Mouse (Mus musculus) left cerebral cortex, adult 18-20 months (tissue): Measurements from ENCODE around the gene Tnfsfm13. TPM values are rescaled to one million over a fixed set of nuclear protein-coding genes. Genes with fewer than 3 reads are reported as not detected.

ENCODE experiments used
- DNase-seq, 2 experiments: peaks; one replicate each; pipeline ENCODE4 v3.0.0; 2021 to 2022; ENCODE audit warnings: low spot score in 2 of 2, mixed read lengths in 1 of 2
- microRNA-seq, 2 experiments: library from miRNA; unstranded; fragments of <30 nt; microRNA quantifications; one replicate each; pipeline ENCODE4 v1.2.0; 2021
- total RNA-seq, 2 experiments: library from RNA; stranded (reverse); gene quantifications; 2 replicates each; pipeline ENCODE4 v1.2.3; 2021

The Tnfsfm13 gene
- total RNA-seq, 2 experiments from 2014 or later, result 1.7 to 4.1 TPM

- DNase-seq, result peak in 1 of 2 experiments; percentile 44
These were observed 39.1 kb downstream of the Tnfsfm13 start for GRCm38 (mm10) chr11:69656617-69657461.

GRCm38 (mm10) chr11:69656065-69656455 is 39.8 kb downstream of the Tnfsfm13 start:
- DNase-seq, result no peak

- DNase-seq, result peak; percentile 67 to 76
These were observed 40.4 kb downstream of the Tnfsfm13 start, which contains the start of gene Sox15 for GRCm38 (mm10) chr11:69655264-69656064. TSS of gene Sox15 (plus strand) at chr11:69655314.

GRCm38 (mm10) chr11:69654760-69655159 is 41.1 kb downstream of the Tnfsfm13 start:
- DNase-seq, result no peak

- DNase-seq, result no peak
These were observed 42.5 kb downstream of the Tnfsfm13 start for GRCm38 (mm10) chr11:69653399-69653798.

GRCm38 (mm10) chr11:69645860-69646259 is 50.0 kb downstream of the Tnfsfm13 start:
- no peak for DNase-seq

GRCm38 (mm10) chr11:69635471-69635870 is 60.4 kb downstream of the Tnfsfm13 start:
- DNase-seq, result no peak

GRCm38 (mm10) chr11:69633128-69633866 is 62.6 kb downstream of the Tnfsfm13 start:
- DNase-seq, result no peak

Small RNA genes within 50 kb of the gene (microRNA-seq; reads per million reads assigned to microRNA genes)
- gene Mir1934 (6.1 to 10.4 reads per million in 2 experiments), gene Mir467f (0 reads per million in 2 experiments)

Other genes with a start within 250 kb of the Tnfsfm13 start
- 1 to 10 TPM; 2.2 to 3.7 TPM for gene Dnah2, start 147.0 kb downstream of the Tnfsfm13 start, total RNA-seq
- gene Efnb3, start 135.9 kb downstream of the Tnfsfm13 start, total RNA-seq, result 10 to 100 TPM; 51.9 to 65.6 TPM
- gene Wrap53, start 115.8 kb downstream of the Tnfsfm13 start, total RNA-seq, result 10 to 100 TPM in 1 of 2 experiments, 1 to 10 TPM in 1; 9.2 to 10.7 TPM
- gene Trp53, start 115.7 kb downstream of the Tnfsfm13 start, total RNA-seq, result 10 to 100 TPM; 22.9 to 25.9 TPM
- 100 to 1,000 TPM; 392 to 424 TPM for gene Atp1b2, start 90.2 kb downstream of the Tnfsfm13 start, total RNA-seq
- gene Shbg, start 78.2 kb downstream of the Tnfsfm13 start, total RNA-seq, result not detected
- gene Sat2, start 74.1 kb downstream of the Tnfsfm13 start, total RNA-seq, result 1 to 10 TPM; 8.5 to 9.5 TPM
- 100 to 1,000 TPM; 148 TPM for gene Fxr2, start 63.1 kb downstream of the Tnfsfm13 start, total RNA-seq
- gene Sox15, start 40.8 kb downstream of the Tnfsfm13 start, total RNA-seq, result not detected
- 10 to 100 TPM; 47.5 to 58.2 TPM for gene Mpdu1, start 33.5 kb downstream of the Tnfsfm13 start, total RNA-seq
- gene Cd68, start 29.9 kb downstream of the Tnfsfm13 start, total RNA-seq, result 10 to 100 TPM; 15.1 to 15.5 TPM
- 100 to 1,000 TPM; 289 to 295 TPM for gene Eif4a1, start 23.7 kb downstream of the Tnfsfm13 start, total RNA-seq
- 10 to 100 TPM; 91.4 to 98.7 TPM for gene Senp3, start 14.0 kb downstream of the Tnfsfm13 start, total RNA-seq
- 1 to 10 TPM; 1.6 to 2.9 TPM for gene Tnfsf13, start 10.3 kb downstream of the Tnfsfm13 start, total RNA-seq
- gene Tnfsf12, start 249 bp downstream of the Tnfsfm13 start, total RNA-seq, result 10 to 100 TPM; 11.5 to 12.1 TPM
- 10 to 100 TPM; 44.2 to 46.2 TPM for gene Polr2a, start 62.5 kb upstream of the Tnfsfm13 start, total RNA-seq
- not detected for gene Slc35g3, start 65.9 kb upstream of the Tnfsfm13 start, total RNA-seq
- 100 to 1,000 TPM; 146 to 156 TPM for gene Zbtb4, start 69.8 kb upstream of the Tnfsfm13 start, total RNA-seq
- gene Chrnb1, start 99.8 kb upstream of the Tnfsfm13 start, total RNA-seq, result 1 to 10 TPM; 1.2 TPM
- gene Fgf11, start 105.8 kb upstream of the Tnfsfm13 start, total RNA-seq, result 10 to 100 TPM; 17.1 to 18.5 TPM
- under 1 TPM in 1 of 2 experiments, not detected in 1; 0.26 TPM for gene Tmem102, start 109.5 kb upstream of the Tnfsfm13 start, total RNA-seq
- gene Gm39566, start 119.2 kb upstream of the Tnfsfm13 start, total RNA-seq, result not detected
- not detected for gene Spem2, start 122.4 kb upstream of the Tnfsfm13 start, total RNA-seq
- not detected for gene Spem1, start 126.1 kb upstream of the Tnfsfm13 start, total RNA-seq
- gene Nlgn2, start 141.7 kb upstream of the Tnfsfm13 start, total RNA-seq, result 100 to 1,000 TPM; 215 to 224 TPM
- gene Tmem256, start 142.4 kb upstream of the Tnfsfm13 start, total RNA-seq, result 100 to 1,000 TPM; 120 to 143 TPM
- gene Plscr3, start 150.3 kb upstream of the Tnfsfm13 start, total RNA-seq, result 10 to 100 TPM; 15.6 to 17.7 TPM
- gene Tnk1, start 162.6 kb upstream of the Tnfsfm13 start, total RNA-seq, result under 1 TPM in 1 of 2 experiments, not detected in 1; 0.14 TPM
- gene Tmem95, start 181.9 kb upstream of the Tnfsfm13 start, total RNA-seq, result not detected
- gene Kctd11, start 185.3 kb upstream of the Tnfsfm13 start, total RNA-seq, result 1 to 10 TPM; 1.2 to 1.4 TPM
- gene Acap1, start 199.4 kb upstream of the Tnfsfm13 start, total RNA-seq, result under 1 TPM in 1 of 2 experiments, not detected in 1; 0.14 TPM
- under 1 TPM; 0.35 to 0.72 TPM for gene 2810408A11Rik, start 204.9 kb upstream of the Tnfsfm13 start, total RNA-seq
- gene Neurl4, start 205.0 kb upstream of the Tnfsfm13 start, total RNA-seq, result 100 to 1,000 TPM; 116 to 118 TPM
- 10 to 100 TPM; 33.0 to 33.4 TPM for gene Gps2, start 217.8 kb upstream of the Tnfsfm13 start, total RNA-seq
- gene Eif5a, start 225.9 kb upstream of the Tnfsfm13 start, total RNA-seq, result 100 to 1,000 TPM; 431 to 468 TPM
- gene Ybx2, start 239.7 kb upstream of the Tnfsfm13 start, total RNA-seq, result 1 to 10 TPM; 4.6 to 6.5 TPM